Mouse (Mus musculus): ENCODE measurements around the gene Fbxo36.

Gene Fbxo36

GRCm38 (mm10) chr1:84890005-84890393, 50.4 kb downstream of the Fbxo36 start:
- no peak for DNase-seq (ENCODE audit: low spot score in 2 of 2)

GRCm38 (mm10) chr1:84890503-84890902, 50.9 kb downstream of the Fbxo36 start:
- DNase-seq (ENCODE audit: low spot score in 2 of 2) = no peak

- no peak for DNase-seq (ENCODE audit: low spot score in 2 of 2)
Measured at GRCm38 (mm10) chr1:84891746-84892145, 52.1 kb downstream of the Fbxo36 start.

- no peak for DNase-seq (ENCODE audit: low spot score in 2 of 2)
Measured at GRCm38 (mm10) chr1:84897364-84897763, 57.7 kb downstream of the Fbxo36 start.

GRCm38 (mm10) chr1:84899156-84899555, 59.5 kb downstream of the Fbxo36 start:
- DNase-seq (ENCODE audit: low spot score in 2 of 2) = no peak

- DNase-seq (ENCODE audit: low spot score in 2 of 2) = no peak
Measured at GRCm38 (mm10) chr1:84904467-84904866, 64.8 kb downstream of the Fbxo36 start.

GRCm38 (mm10) chr1:84910177-84910804, 70.7 kb downstream of the Fbxo36 start:
- no peak for DNase-seq (ENCODE audit: low spot score in 2 of 2)

GRCm38 (mm10) chr1:84912571-84912970, 72.9 kb downstream of the Fbxo36 start:
- DNase-seq (ENCODE audit: low spot score in 2 of 2) = no peak

GRCm38 (mm10) chr1:84915010-84915409, 75.4 kb downstream of the Fbxo36 start:
- no peak for DNase-seq (ENCODE audit: low spot score in 2 of 2)

GRCm38 (mm10) chr1:84918865-84919264, 79.2 kb downstream of the Fbxo36 start:
- no peak for DNase-seq (ENCODE audit: low spot score in 2 of 2)

- DNase-seq (ENCODE audit: low spot score in 2 of 2) = no peak
Measured at GRCm38 (mm10) chr1:84923432-84923831, 83.8 kb downstream of the Fbxo36 start.

- no peak for DNase-seq (ENCODE audit: low spot score in 2 of 2)
Measured at GRCm38 (mm10) chr1:84924134-84924533, 84.5 kb downstream of the Fbxo36 start.

- DNase-seq (ENCODE audit: low spot score in 2 of 2) = no peak
Measured at GRCm38 (mm10) chr1:84925599-84925998, 86.0 kb downstream of the Fbxo36 start.

- DNase-seq (ENCODE audit: low spot score in 2 of 2) = peak; percentile 52 to 85
Measured at GRCm38 (mm10) chr1:84933472-84934150, 94.0 kb downstream of the Fbxo36 start.

GRCm38 (mm10) chr1:84934151-84934502, 94.5 kb downstream of the Fbxo36 start:
- DNase-seq (ENCODE audit: low spot score in 2 of 2) = no peak

GRCm38 (mm10) chr1:84934503-84935333, 95.1 kb downstream of the Fbxo36 start, which contains the start of gene Slc16a14:
TSS of gene Slc16a14 (minus strand) at chr1:84935134.
- peak in 1 of 2 experiments; percentile 64 for DNase-seq (ENCODE audit: low spot score in 2 of 2)

GRCm38 (mm10) chr1:84935668-84936067, 96.0 kb downstream of the Fbxo36 start:
- no peak for DNase-seq (ENCODE audit: low spot score in 2 of 2)

- no peak for DNase-seq (ENCODE audit: low spot score in 2 of 2)
Measured at GRCm38 (mm10) chr1:84936716-84937510, 97.3 kb downstream of the Fbxo36 start.

- no peak for DNase-seq (ENCODE audit: low spot score in 2 of 2)
Measured at GRCm38 (mm10) chr1:84939466-84939865, 99.8 kb downstream of the Fbxo36 start.

- DNase-seq (ENCODE audit: low spot score in 2 of 2) = no peak
Measured at GRCm38 (mm10) chr1:84940322-84940721, 100.7 kb downstream of the Fbxo36 start.

- DNase-seq (ENCODE audit: low spot score in 2 of 2) = no peak
Measured at GRCm38 (mm10) chr1:84942666-84943065, 103.0 kb downstream of the Fbxo36 start.

- no peak for DNase-seq (ENCODE audit: low spot score in 2 of 2)
Measured at GRCm38 (mm10) chr1:84943549-84943948, 103.9 kb downstream of the Fbxo36 start.

Measured in spleen, postnatal 4 days (tissue).